Mouse (Mus musculus) MN1 (cell line): Measurements from ENCODE around the gene Mas1.

Experiments
- DNase-seq: peaks from one replicate; pipeline ENCODE4 v3.0.0-alpha.2; 2016; ENCODE audit warnings: low spot score

Gene Mas1

DNA sequence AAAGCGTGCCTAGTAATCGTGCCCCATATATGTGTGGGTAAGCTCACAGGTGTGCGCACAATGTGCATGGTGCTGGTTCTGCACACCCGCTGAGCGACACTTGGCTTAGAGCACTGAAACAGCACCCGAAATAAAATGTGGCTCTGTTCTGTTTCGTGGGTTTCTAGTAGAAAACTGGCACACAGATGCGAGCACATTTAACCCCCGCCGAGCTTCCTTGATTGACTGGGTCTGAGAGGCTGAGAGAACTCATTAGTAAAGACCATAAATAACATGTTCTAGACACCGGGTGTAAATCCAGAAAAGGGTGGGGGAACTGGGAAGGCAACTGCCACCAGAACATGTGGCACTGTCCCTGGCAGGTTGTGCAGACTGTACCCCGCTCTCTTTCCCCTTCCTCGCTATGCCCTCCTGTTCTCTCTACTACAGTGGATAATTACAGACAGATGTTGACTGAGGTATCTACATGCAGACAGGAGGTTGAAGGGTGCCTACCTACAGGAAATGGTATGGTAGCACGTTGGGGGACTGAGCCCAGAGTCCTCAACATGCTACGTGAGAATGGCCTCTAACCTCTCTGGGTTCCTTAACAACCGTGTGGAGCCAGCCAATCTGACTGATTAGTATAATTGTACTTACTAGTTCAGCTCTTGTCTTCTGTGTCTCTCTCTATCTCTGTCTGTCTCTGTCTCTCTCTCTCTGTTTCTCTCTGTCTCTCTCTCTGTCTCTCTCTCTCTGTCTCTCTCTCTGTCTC is 4.5 kb upstream of the Mas1 start:
- DNase-seq, result no peak

DNA sequence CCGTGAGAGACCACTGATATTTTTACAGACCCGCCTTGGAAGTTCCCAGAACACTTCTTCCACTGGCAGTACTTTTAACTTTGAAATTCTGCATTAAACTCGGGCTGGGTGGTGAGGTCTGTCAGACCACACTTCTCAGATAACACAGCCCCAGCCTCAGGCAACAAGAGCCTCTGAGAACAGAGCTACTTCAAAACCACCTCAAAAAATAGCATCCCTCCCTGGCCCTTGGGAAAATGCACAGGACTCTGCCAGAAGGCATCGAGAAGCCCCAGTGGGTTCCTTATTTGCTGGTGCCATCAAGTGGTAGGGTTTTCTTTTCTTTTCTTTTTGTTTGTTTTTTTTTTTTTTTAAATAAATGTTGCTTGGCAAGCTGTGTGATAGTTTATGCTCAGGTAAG is 697 bp upstream of the Mas1 start:
- DNase-seq, result no peak

DNA sequence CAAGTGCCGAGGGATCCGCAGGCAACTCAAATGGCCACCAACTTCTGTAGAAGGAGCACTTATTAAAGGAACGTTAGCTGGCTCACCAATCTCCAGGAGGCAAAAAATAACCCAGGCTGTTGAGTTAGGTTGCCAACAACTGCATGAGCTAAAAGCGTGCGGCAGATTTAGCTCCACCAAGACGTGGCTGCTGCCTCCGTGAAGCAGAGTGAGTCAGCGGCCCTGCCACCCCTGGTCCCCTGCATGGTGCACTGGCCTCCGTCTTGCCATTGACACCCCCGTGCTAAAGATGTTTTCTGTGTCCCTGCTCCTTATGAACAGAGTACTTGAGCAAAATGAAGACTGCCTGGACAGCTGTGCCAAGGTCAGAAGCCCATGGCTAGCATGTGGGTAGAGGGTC is 1.1 kb downstream of the Mas1 start:
- no peak for DNase-seq

DNA sequence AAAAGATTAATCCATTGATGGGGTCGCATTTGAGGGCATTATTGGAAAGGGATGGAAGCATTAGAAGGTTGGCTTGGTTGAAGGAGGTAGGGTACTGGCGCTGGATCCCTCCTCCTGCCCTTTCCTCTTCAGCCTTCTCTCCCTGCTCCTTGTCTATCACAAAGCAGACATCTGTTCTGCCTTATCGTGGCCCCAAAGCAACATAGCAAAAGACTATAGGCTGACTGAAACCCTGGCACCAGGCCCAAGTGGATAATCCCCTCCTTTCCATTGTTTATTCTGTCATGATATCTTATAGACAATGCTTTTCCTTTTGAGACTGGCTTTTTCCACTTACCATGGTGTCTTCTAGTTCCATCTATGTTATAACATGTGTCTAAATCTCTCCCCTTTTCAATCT is 2.5 kb downstream of the Mas1 start:
- no peak for DNase-seq

DNA sequence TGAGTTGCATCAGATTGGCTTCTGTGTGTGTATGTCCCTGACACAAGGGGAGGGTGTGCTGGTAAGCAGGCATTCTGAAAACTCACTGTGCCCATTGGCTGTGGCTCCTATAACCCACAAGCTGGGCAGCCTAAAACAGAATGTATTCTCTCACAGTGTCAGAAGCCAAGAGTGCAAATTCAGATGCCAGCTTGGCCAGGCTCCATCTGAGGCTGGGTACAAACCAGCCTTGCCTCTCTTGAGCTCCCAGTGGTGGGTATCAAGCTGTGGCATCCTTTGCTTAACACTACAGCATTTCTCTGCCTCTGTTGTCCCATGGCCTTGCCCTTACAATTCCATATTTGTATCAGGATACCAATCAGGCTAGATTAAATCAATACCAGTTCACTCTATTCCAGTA is 3.8 kb downstream of the Mas1 start:
- DNase-seq, result no peak

DNA sequence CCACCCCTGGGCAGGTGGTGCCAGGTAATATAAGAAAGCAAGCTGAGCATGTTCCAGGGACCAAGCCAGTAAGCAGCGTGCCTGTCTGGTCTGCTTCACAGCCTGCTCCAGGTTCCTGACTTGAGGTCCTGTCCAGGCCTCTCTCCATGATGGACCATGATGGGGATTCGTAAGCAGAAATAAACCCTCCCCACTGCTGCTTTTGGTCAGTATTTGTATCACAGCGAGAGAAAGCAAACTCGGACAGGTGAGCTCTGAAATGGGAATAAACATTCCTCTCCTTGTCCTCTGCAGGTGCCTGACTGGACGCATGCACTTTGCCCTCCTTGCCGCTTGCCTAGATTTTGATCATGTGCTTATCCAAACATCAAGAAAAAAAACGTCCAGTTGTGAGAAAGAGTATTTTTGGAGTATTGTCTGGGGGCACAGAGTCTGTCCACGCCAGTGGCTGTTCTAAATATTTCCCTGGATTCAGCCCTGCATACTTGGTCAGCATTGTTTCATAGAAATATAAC is 8.9 kb downstream of the Mas1 start:
- no peak for DNase-seq

DNA sequence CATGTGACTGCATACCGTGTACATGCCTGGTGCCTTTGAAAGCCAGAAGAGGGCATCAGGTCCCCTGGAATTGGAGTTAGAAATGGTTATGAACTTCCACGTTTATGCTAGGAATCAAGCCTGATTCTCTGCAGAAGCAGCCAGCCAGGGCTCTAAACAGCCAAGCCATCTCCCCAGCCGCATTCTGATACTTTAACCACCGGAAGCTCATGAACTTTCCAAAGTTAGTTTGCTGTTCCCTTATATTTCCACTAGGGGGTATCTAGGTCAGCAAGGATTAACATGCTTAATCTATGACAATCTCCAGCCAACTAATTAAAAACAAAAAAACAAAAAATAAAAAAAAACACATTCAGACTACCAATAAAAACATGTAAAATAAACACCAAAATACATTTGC is 9.9 kb downstream of the Mas1 start:
- no peak for DNase-seq

DNA sequence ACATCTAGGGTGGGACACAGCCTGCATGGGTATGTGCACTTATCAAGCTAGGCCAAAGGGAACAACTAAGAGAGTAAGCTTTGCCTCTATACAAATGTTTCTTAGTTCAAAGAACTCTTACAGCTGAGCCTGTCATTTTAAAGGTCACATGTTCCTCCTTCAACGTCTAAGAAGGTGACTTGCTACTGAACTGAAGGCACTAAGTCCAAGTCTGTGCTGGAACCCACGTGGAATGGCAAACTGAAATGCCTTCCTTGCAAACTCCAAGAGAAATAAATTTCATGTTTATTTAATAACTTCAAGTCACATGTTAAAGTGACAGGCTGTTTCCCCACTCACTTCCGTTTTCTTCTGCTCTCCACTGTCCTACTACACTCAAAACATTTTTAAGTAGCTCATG is 10.5 kb downstream of the Mas1 start:
- DNase-seq, result no peak

DNA sequence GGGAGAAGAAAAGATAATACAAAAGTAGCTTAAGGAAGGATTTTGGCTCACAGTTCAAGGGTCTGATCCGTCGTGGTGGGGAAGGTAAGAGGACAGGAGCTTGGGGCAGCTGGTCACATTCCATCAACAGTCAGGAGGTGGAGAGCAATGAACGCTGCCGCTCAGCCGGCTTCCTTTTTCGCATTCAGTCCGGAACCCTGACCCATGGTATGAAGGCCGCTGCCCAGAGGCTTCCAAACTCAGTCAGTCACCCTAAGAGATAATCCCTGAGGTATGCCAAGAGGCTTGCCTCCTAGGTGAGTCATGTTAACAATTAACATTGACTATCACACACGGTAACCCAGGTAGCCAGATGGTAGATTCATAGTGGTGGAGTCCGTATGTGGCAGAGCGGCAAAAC is 13.6 kb downstream of the Mas1 start:
- no peak for DNase-seq

DNA sequence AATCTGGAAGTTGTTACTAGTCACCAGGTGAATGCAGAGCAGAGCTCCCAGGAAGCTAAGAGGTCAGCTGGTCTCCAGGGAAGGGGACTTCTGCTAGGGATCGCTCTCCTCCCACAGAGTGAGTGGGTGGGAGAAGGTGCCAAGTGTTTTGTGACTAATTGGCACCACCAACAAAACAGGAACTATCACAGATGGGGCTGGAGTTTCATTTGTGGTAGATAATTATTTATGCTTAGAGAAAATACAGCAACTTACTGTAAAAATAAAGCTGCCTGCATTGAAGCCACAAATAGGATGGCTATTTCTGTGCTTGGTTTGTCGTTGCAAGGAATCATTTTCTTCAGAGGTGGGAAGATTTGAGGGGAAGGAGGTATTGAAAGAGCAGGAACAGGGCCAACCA is 14.1 kb downstream of the Mas1 start:
- DNase-seq, result no peak

DNA sequence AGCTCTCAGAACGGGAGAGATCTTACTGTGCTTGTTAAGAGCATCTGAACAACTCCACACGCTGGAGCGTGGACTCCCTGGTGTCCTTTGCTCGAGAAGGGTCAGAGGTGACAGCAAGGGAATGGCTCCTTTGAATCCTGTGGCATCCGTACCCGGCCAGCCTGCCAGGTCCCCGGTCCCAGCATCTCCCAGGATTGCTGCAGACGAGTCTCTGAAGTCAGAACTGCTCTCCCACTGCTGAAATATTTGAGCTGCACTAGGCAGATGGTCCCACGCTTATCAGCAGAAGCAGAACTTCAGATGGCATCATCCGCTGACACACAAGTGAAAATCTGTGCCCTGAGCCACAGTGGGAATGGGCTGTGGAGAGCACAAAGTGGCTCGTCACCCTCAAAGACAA is 16.3 kb downstream of the Mas1 start:
- no peak for DNase-seq

DNA sequence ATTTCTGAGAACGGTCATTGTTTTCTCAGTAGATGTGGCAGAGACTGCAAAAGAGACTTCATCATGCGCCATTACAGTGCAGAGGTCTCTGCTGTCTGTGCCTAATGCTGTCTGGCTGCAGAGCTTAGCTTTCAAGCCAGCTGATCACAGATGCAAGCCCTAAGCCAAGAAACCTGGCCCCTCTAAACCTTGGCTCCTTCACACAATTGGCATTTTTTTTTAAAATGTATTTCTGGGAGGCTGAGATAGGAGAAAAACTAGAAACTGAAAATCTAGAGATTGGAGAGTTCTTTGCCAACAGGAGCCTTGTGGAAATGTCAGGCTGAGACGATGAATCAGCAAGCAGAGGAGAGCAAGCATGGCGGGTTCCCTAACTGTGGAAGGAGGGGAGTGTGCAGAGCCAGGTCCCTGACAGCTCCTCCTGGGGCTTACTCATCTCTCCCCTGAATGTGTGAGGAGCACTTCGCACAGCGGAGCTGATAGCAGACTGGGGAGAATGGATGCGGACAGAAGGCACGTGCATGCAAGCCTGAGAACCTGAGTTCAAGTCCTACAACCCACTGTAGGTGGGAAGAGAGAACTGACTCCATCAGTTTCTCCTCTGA is 18.1 kb downstream of the Mas1 start:
- no peak for DNase-seq

DNA sequence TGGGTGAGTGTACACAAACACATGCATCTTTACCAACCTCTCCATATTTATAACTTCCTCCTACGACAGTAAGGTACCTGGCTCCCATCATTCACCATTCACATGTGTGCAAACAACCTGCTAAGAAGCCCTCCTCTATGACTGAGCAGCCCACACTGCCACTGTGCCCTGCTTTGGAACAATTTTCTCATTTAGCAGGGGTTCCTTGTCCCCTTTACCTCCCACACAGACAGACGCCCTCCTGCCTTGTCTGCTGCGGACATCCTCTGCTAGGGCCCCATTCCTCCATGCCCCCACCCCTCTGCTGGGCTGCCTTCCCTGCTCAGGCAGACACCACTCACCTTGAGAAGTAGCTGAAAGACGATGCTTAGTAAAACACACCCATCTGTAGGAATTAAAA is 20.2 kb downstream of the Mas1 start:
- no peak for DNase-seq

DNA sequence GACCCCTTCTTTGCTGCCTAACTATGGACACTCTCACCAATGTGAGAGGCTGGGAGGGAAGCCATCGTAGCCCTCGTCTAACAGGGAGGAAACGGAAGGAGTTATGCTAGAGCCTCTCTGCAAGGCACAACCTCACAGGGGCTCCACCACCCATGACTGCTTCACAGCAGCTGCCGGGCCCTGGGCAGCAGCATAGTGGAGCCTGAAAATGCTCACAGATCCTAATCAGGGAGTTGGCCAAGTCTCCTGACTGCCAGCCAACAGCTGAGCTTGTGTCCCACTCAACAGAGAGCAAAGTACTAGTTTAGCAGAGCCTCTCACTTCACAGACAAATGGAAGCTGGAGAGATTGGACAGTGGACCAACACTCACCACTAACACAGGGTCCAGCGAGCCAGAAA is 21.5 kb downstream of the Mas1 start:
- peak; percentile 22 for DNase-seq

DNA sequence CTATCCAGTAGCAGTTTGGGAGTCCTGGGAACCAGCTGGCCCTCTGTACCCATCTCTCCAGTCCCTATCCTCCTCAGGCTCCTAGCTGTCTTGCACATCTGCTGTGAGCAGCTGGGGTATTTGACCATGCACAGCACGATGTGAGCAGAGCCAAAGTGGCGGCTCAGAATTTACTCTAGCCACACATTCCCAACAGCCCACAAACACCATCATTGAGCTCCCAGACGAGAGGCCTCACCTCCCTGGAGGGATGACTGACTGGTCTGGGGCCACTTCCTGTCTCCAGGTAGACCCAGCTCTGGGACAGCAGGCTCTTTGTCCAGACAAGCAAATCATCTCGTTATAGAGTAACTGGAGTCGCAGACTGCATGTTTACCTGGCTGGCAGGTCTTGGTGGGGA is 22.1 kb downstream of the Mas1 start:
- no peak for DNase-seq

DNA sequence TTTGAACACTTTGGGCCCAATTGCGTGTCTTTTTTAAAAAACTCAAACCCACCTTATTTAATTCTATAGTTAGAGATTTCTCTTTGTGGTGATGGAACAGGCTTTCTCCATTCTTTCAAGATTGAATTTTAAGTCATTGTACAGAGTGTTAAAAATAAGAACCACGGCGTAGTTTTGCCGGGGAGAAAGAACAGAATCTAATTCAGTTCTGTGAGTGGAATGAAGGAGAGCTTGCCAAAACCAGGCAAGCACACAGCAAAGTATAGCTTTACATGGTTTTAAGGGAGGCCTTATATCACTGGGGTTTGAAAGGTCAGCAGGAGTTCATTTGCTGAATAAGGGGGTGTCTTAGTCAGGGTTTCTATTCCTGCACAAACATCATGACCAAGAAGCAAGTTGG is 23.4 kb downstream of the Mas1 start:
- no peak for DNase-seq

DNA sequence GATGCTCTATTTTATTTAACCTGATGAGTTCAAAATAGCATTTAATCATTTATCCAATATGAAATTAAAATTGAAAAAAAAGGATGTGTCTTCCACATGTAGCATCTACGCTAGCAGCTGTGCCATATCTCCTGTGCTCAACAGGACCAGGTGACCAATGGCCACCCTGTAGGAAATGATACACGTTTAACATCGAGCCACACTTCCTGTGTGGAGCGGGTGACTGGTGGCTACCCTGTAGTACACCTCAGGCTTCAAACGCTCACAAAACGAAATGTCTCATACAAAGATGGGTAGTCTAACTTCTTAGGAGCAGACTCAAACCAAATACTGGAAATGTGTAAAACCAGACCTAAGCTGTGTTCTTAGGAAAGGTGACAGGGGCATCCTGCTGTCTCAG is 24.1 kb downstream of the Mas1 start:
- DNase-seq, result no peak

DNA sequence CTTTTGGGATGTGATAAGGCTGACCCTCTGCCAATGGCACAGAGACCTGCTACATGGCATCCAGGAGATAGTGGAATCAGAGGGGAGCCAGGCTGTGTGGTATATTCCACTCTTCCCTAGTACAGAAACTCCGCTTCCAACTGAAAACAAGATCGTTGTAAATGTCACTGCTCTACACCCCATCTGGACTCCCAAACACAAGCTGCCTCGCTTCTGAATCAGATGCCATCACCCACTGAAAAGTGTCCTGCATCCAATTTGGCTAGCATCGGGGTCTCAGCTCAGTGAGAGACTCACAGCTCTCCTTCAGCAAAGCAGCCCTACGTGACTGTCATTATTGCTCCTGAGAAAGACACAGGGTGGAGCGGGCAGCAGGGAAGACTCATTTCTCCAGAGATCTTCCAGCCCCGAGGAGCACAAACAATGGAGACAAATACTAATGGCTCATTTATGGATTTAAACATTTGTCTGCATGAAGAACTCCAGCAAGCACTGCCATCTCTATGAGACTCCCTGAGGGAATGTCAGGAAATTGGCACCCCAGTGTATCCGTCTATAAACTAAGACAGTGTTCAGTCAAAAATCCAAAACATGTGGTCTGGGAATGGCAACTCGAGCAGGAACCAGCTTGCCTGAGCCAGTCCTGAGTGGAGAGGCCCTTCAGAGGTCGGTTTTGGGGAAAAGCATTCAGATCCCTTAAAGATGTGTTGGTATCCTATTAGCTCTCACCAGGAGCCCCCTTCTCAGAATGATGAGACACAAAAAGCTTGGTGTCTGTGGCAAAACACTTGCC is 28.3 kb downstream of the Mas1 start:
- DNase-seq, result no peak

DNA sequence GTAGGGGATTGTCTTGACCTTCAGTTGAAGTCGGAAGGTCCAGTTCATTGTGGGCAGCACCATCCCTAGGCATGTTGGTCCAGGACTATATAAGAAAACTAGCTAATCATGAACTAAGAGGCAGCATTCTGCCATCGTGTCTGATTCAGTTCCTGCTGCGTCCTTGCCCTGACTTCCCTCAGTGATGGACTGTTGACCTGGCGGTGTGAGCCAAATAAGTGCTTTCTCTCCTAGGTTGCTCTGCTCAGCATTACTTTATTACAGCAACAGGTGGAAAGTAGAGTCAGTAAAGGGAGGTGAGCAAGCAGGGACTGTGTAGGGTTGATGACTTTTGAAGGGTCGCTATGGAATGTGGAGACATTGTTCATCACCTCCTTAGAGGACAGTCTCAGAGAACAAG is 32.2 kb downstream of the Mas1 start:
- no peak for DNase-seq

DNA sequence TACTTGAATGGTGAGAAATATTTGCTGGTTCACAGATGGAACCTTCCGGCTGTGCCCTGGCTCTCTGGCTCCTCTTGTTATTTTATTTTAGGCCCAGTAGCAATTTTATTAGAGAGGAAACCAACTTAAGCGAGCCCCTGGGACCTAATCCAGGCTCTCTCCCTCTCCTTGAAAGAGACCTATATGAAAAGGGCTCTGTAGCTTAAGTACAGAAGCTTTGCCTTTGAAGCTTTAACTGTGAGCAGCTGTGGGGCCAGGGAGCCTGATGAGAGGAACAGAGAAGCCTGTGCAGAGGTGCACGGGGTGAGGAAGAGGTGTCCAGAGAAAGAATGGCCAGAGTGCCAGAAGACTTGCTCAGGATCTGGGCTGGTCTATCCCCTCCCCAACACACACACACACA is 33.1 kb downstream of the Mas1 start:
- DNase-seq, result no peak

DNA sequence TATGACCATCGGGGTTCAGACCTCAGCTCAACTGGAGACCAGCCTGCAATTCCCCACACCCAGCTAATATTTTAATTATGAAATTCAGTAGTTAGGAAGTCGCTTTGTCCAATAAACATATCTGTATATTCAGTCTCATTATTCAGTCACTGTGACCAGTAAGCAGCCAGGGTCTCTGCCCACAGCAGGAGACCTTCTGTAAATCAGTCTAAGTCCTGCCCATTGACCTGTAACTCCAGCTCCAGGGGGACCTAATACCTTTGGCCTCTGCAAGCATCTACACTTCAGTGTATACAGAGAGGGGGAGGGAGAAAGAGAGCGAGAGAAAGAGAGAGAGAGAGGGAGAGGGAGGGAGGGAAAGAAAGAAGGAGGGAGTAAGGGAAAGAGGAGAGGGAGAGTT is 33.6 kb downstream of the Mas1 start:
- DNase-seq, result no peak

DNA sequence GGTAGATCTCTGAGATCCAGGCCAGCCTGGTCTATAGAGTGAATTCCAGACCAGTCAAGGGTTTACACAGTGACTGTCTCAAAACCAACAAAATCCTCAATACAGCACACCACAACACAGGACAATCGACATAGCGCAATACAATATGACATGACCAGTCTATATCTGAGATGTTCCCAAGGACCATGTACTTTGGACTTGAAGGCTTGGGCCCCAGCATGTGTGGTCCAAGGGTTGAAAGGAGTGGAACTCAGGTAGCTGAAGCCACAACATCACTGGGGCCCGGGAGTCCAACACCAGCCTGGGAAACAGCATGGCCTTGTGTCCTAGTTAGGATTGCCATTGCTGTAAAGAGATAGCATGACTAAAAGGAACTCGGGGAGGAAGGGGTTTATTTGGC is 35.3 kb downstream of the Mas1 start:
- no peak for DNase-seq

DNA sequence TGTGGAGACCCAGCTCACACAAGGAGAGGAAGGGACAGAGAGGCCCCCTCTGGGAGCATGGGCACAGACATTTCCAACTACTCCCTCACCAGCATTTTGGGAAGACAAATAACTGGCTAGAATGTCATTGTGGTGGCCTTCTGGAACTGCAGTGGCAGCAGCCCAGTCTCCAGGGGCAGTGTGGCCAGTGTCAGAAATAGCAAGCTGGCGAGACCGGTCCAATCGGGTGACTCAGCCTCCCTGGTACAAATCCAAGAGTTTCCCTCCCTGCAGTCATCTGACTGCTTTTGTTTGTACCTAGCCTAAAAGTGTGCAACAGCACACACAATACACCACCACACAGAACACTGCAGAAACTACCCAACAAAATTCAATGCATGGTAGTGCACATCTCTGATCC is 35.7 kb downstream of the Mas1 start:
- DNase-seq, result peak; percentile 18
